Mouse (Mus musculus) T-cell, adult 66 days (primary cell): Measurements from ENCODE around the gene Psip1. TPM values are rescaled to one million over a fixed set of nuclear protein-coding genes. Genes with fewer than 3 reads are reported as not detected.

Source experiments
- total RNA-seq, 2 experiments: library from RNA; stranded (reverse); gene quantifications; 3 replicates in 1 of 2; 4 replicates in 1 of 2; pipeline ENCODE4 v1.2.4; 2023

Psip1 gene
- total RNA-seq, result 100 to 1,000 TPM; 120 to 126 TPM

DNA sequence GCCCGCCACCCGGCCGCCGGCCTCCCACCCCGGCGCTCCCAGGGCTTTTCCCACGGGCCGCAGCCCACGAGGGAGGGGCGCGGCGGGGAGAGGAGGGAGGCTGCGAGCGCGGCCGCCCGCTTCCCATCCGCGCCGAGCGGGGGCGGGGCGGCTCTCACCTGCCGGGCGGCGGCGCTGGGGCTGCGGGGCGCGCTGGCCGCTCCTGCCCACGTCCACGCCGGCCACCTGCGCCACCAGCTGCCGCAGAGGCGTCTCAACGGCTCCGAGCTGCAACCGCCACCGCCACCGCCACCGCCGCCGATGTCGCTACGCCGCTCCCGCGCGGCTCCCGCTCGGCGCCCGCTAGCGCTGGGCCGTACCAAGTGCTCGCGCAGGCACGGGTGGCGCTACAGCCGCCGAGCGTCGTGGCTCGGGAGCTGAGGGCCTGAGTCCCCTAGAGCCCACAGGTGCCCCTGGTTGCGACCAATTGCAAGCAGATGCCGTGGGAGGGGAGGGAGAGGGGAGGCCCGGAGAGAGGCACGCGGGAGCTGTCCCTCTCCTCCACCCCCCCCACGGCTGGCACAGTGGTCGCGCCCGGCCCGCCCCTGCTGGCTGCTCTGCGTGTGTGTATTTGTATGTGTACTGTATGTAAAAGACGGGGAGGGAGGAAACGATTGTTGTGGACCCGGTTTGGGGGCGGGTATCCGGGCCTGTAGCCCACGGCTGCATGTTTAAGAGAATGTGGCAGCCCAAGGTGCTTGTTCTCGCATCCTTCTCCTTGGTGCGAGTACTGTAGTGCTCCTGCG is at the start of gene Psip1:
Psip1 (minus strand) TSS at position 343 of the 785 bp plus-strand sequence.

DNA sequence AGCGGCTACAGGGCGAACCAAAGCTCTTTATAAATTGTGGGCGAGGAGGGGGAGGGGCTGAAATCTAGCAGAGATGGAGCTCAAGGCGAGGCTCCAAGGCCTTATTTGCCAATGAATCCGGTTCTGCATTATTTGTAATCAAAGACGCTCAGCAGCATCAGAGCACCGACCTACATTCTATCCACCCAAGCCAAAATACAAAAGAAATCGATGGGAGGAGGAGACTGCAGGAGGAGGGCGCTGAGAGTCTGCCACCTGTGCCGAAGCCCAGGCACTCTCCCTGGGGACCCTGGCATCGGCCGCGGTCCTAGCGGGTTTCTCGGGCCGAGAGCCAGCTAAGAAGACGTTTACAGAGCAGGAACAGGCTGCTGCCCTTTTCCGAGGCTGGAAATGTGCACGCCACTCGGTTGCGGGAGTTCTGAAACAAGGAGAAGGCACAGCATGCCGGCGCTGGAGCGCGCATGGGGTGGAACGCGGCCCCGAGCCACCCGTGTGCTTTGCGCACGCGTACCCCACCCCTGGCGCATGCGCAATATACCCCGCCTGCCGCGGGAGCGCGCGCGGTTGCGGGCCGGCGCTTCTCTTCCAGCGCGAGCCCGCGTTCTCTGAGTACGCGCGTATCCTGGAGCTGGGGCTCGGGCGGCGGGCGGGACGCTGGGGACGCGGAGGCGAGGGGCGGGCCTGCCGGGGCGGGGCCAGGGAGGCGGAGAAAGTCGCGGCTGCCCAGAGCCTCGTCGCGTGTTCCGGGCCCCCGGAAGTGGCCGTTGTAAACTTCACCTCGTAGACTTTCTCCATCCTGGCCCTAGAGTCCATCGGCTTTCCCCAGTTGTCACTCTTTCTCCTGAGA is 38.8 kb upstream of the Psip1 start, which contains the start of gene Ccdc171:
Ccdc171 (plus strand) TSS at position 703 of the 847 bp plus-strand sequence.

DNA sequence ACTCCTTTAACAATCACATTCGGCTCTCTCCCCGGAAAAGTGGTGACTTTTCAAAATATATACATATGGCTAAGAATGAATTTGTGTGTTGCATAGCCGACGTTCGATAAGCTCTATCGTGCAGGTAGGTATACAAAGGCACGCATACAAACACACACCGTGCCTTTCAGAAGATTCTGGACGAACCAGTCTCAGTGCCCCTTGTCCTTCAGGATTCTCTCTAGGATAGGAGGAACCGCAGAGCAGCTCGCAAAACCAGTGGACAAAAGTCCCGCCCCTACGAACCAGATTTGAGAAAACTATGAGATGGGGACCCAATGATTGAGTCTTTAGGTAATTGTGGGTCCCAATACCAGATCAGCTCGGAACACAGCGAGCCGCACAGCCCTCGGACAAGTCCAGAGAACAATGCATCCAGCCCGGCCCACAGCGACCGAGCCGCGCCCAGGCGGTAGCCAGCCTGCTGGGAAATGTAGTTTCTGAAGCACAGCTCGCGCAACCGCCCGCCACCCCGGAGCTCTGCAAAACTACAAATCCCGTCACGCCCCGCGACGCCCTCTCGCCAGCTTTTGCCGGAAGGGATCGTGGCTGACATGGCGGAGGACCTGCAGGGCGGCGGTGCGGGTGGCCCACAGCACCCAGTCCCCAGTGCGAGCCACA is 69.0 kb downstream of the Psip1 start, which contains the start of gene Snapc3:
Snapc3 (plus strand) TSS at position 565 of the 660 bp plus-strand sequence.

Other genes with a start within 250 kb of the Psip1 start
- 10 to 100 TPM; 65.4 to 82.7 TPM for gene Ttc39b, start 162.2 kb downstream of the Psip1 start, total RNA-seq
- gene Snapc3, start 68.7 kb downstream of the Psip1 start, total RNA-seq, result 10 to 100 TPM; 42.3 to 46.4 TPM
- 10 to 100 TPM; 10.5 to 13.4 TPM for gene Ccdc171, start 39.1 kb upstream of the Psip1 start, total RNA-seq